Mouse (Mus musculus) CD4-positive, CD25-positive, alpha-beta regulatory T cell, adult 4 months (primary cell): ENCODE results near the gene Actr10. TPM values are rescaled to one million over a fixed set of nuclear protein-coding genes. Genes with fewer than 3 reads are reported as not detected.

Experiments
- ATAC-seq: one replicate; pipeline ENCODE4 v1.8.0; 2017
- polyA plus RNA-seq, 2 experiments: library from polyadenylated mRNA; unstranded; fragments of 100-300 nt; shearing (Covaris generic); gene quantifications; one replicate each; pipeline ENCODE4 v1.2.1; 2017

Gene Actr10
- polyA plus RNA-seq, 2 experiments from 2014 or later, result 223 to 263 TPM

GRCm38 (mm10) chr12:70968141-70968790 lies 30.6 kb downstream of the Actr10 start:
- ATAC-seq, result peak; percentile 70

GRCm38 (mm10) chr12:70968791-70969307 lies 31.2 kb downstream of the Actr10 start:
- ATAC-seq, result peak; percentile 65

- ATAC-seq, result peak; percentile 52
These were observed 32.0 kb downstream of the Actr10 start for GRCm38 (mm10) chr12:70969485-70970184.

GRCm38 (mm10) chr12:70973831-70974230 lies 36.2 kb downstream of the Actr10 start:
- no peak for ATAC-seq

- peak; percentile 92 for ATAC-seq
These were observed 37.0 kb downstream of the Actr10 start, which contains the start of gene Psma3 for GRCm38 (mm10) chr12:70974441-70975266. Gene Psma3 (plus strand): TSS chr12:70974621.

- no peak for ATAC-seq
These were observed 37.7 kb downstream of the Actr10 start for GRCm38 (mm10) chr12:70975406-70975805.

- no peak for ATAC-seq
These were observed 38.2 kb downstream of the Actr10 start for GRCm38 (mm10) chr12:70975891-70976290.

GRCm38 (mm10) chr12:70978345-70978744 lies 40.7 kb downstream of the Actr10 start:
- ATAC-seq, result no peak

- ATAC-seq, result no peak
These were observed 47.3 kb downstream of the Actr10 start for GRCm38 (mm10) chr12:70984855-70985550.

- ATAC-seq, result no peak
These were observed 59.6 kb downstream of the Actr10 start for GRCm38 (mm10) chr12:70997225-70997624.

GRCm38 (mm10) chr12:70999423-70999903 lies 61.8 kb downstream of the Actr10 start:
- peak; percentile 87 for ATAC-seq

- ATAC-seq, result no peak
These were observed 62.7 kb downstream of the Actr10 start for GRCm38 (mm10) chr12:71000344-71000743.

GRCm38 (mm10) chr12:71001456-71001855 lies 63.8 kb downstream of the Actr10 start:
- ATAC-seq, result no peak

- no peak for ATAC-seq
These were observed 66.2 kb downstream of the Actr10 start for GRCm38 (mm10) chr12:71003760-71004426.

- no peak for ATAC-seq
These were observed 68.5 kb downstream of the Actr10 start for GRCm38 (mm10) chr12:71006141-71006540.

- ATAC-seq, result peak; percentile 85
These were observed 69.2 kb downstream of the Actr10 start for GRCm38 (mm10) chr12:71006901-71007300.

GRCm38 (mm10) chr12:71009769-71010168 lies 72.1 kb downstream of the Actr10 start:
- ATAC-seq, result no peak
